Mouse (Mus musculus) CH12.LX (cell line): Measurements from ENCODE around the gene Cwc25. TPM values are rescaled to one million over a fixed set of nuclear protein-coding genes. Genes with fewer than 3 reads are reported as not detected.

Experiments used
- DNase-seq: peaks from one replicate; pipeline ENCODE4 v3.0.0-alpha.2; 2013; ENCODE audit errors: extremely low read depth
- H3K27ac ChIP-seq: 2 replicates; pipeline ENCODE4 v1.5.1; 2012; ENCODE audit warnings: low read depth, mild to moderate bottlenecking, control low read depth, moderate library complexity; ENCODE audit not compliant: insufficient read depth
- H3K27me3 ChIP-seq: replicated peaks from 2 replicates; pipeline ENCODE3; 2012; ENCODE audit warnings: inconsistent platforms
- H3K36me3 ChIP-seq, 2 experiments: replicated peaks in 1 of 2; 2 replicates each; pipeline versions ENCODE3 to v1.6.1; 2012; ENCODE audit warnings: inconsistent platforms in 1 of 2, low read length in 1 of 2, mild to moderate bottlenecking in 1 of 2, mixed read lengths in 1 of 2, moderate library complexity in 1 of 2; ENCODE audit not compliant: control insufficient read depth in 1 of 2, insufficient read depth in 1 of 2
- H3K4me1 ChIP-seq, 2 experiments: 2 replicates each; pipeline ENCODE4 v1.6.1; 2012; ENCODE audit warnings: inconsistent platforms in 1 of 2, moderate library complexity in 1 of 2; ENCODE audit not compliant: insufficient read depth in 2 of 2, control insufficient read depth in 1 of 2
- H3K4me2 ChIP-seq: 2 replicates; pipeline ENCODE4 v1.6.1; 2012; ENCODE audit warnings: low read depth, mild to moderate bottlenecking, control low read depth; ENCODE audit not compliant: poor library complexity, insufficient read depth, severe bottlenecking
- H3K4me3 ChIP-seq, 3 experiments: fragments of 150-350 bp in 1 of 3; sonication (generic) in 1 of 3; replicated peaks in 1 of 3; 2 replicates each; pipeline versions ENCODE3 to v1.5.1; 2011 to 2012; ENCODE audit warnings: low read depth in 2 of 3, low read length in 2 of 3, mild to moderate bottlenecking in 2 of 3, moderate library complexity in 2 of 3, control low read depth in 1 of 3, improper control_type of control experiment in 1 of 3, inconsistent platforms in 1 of 3, mixed read lengths in 1 of 3; ENCODE audit not compliant: poor library complexity in 1 of 3
- H3K79me2 ChIP-seq: replicated peaks from 2 replicates; pipeline ENCODE4 v1.6.1; 2012; ENCODE audit warnings: mild to moderate bottlenecking, moderate library complexity; ENCODE audit not compliant: control insufficient read depth, poor library complexity, insufficient read depth, severe bottlenecking; ENCODE audit errors: extremely low read depth
- H3K9ac ChIP-seq: 2 replicates; pipeline ENCODE4 v1.6.1; 2012; ENCODE audit warnings: low read depth, mild to moderate bottlenecking, control low read depth, moderate library complexity; ENCODE audit not compliant: insufficient read depth
- H3K9me3 ChIP-seq: replicated peaks from 2 replicates; pipeline ENCODE3; 2012; ENCODE audit warnings: low read length, inconsistent platforms, mixed read lengths
- BHLHE40 ChIP-seq: IDR thresholded peaks from 2 replicates; pipeline ENCODE4 v1.6.1; 2011; ENCODE audit warnings: mild to moderate bottlenecking, low read depth, low read length, improper control_type of control experiment
- CHD1 ChIP-seq: IDR thresholded peaks from 2 replicates; pipeline ENCODE4 v1.6.1; 2012; ENCODE audit warnings: low read depth, low read length, improper control_type of control experiment, inconsistent platforms
- CHD2 ChIP-seq: IDR thresholded peaks from 2 replicates; pipeline ENCODE4 v1.6.1; 2011; ENCODE audit warnings: low read length, improper control_type of control experiment
- E2F4 ChIP-seq: IDR thresholded peaks from 2 replicates; pipeline ENCODE4 v1.6.1; 2011; ENCODE audit warnings: low read depth, low read length, improper control_type of control experiment; ENCODE audit not compliant: insufficient replicate concordance
- ELF1 ChIP-seq: IDR thresholded peaks from 2 replicates; pipeline ENCODE4 v1.6.1; 2014; ENCODE audit warnings: low read depth, mild to moderate bottlenecking, inconsistent platforms, low read length, improper control_type of control experiment
- EP300 ChIP-seq: IDR thresholded peaks from 2 replicates; pipeline ENCODE4 v1.6.1; 2011; ENCODE audit warnings: low read length, improper control_type of control experiment
- ETS1 ChIP-seq: conservative IDR thresholded peaks from 2 replicates; pipeline ENCODE4 v1.6.1; 2012; ENCODE audit warnings: low read depth, mild to moderate bottlenecking, inconsistent platforms, low read length, improper control_type of control experiment, moderate library complexity
- GABPA ChIP-seq: IDR thresholded peaks from 2 replicates; pipeline ENCODE4 v1.6.1; 2012; ENCODE audit warnings: low read depth, low read length, improper control_type of control experiment, inconsistent platforms; ENCODE audit not compliant: insufficient replicate concordance
- HCFC1 ChIP-seq: IDR thresholded peaks from 2 replicates; pipeline ENCODE4 v1.6.1; 2012; ENCODE audit warnings: low read depth, mild to moderate bottlenecking, inconsistent platforms, low read length, improper control_type of control experiment
- JUND ChIP-seq: conservative IDR thresholded peaks from 2 replicates; pipeline ENCODE4 v1.6.1; 2011; ENCODE audit warnings: low read depth, low read length, improper control_type of control experiment
- KAT2A ChIP-seq: IDR thresholded peaks from 2 replicates; pipeline ENCODE4 v1.6.1; 2012; ENCODE audit warnings: low read length, improper control_type of control experiment, inconsistent platforms; ENCODE audit not compliant: insufficient replicate concordance
- MAX ChIP-seq: IDR thresholded peaks from 2 replicates; pipeline ENCODE4 v1.6.1; 2011; ENCODE audit warnings: low read length, improper control_type of control experiment
- MAZ ChIP-seq: IDR thresholded peaks from 2 replicates; pipeline ENCODE4 v1.6.1; 2012; ENCODE audit warnings: low read depth, mild to moderate bottlenecking, inconsistent platforms, low read length, improper control_type of control experiment, moderate library complexity
- MEF2A ChIP-seq: IDR thresholded peaks from 2 replicates; pipeline ENCODE4 v1.6.1; 2014; ENCODE audit warnings: low read depth, mild to moderate bottlenecking, inconsistent platforms, low read length, improper control_type of control experiment, borderline replicate concordance
- MYC ChIP-seq: IDR thresholded peaks from 2 replicates; pipeline ENCODE4 v1.6.1; 2011; ENCODE audit warnings: low read depth, mild to moderate bottlenecking, improper control_type of control experiment, low read length
- NELFE ChIP-seq: IDR thresholded peaks from 2 replicates; pipeline ENCODE4 v1.6.1; 2011; ENCODE audit warnings: low read depth, low read length, improper control_type of control experiment
- NRF1 ChIP-seq: IDR thresholded peaks from 2 replicates; pipeline ENCODE4 v1.6.1; 2014; ENCODE audit warnings: low read depth, mild to moderate bottlenecking, inconsistent platforms, low read length, improper control_type of control experiment, moderate library complexity
- PAX5 ChIP-seq: IDR thresholded peaks from 2 replicates; pipeline ENCODE4 v1.6.1; 2012; ENCODE audit warnings: low read length, inconsistent platforms, mixed read lengths
- POLR2A ChIP-seq: IDR thresholded peaks from 2 replicates; pipeline ENCODE4 v1.6.1; 2011; ENCODE audit warnings: low read depth, mild to moderate bottlenecking, improper control_type of control experiment, low read length
- RAD21 ChIP-seq: IDR thresholded peaks from 2 replicates; pipeline ENCODE4 v1.6.1; 2011; ENCODE audit warnings: low read depth, mild to moderate bottlenecking, low read length, improper control_type of control experiment, moderate library complexity
- SIN3A ChIP-seq: IDR thresholded peaks from 2 replicates; pipeline ENCODE4 v1.6.1; 2012; ENCODE audit warnings: low read length, improper control_type of control experiment, inconsistent platforms
- SMC3 ChIP-seq: IDR thresholded peaks from 2 replicates; pipeline ENCODE4 v1.6.1; 2011; ENCODE audit warnings: low read depth, low read length, improper control_type of control experiment
- TBP ChIP-seq: conservative IDR thresholded peaks from 2 replicates; pipeline ENCODE4 v1.6.1; 2011; ENCODE audit warnings: low read depth, low read length, improper control_type of control experiment
- USF2 ChIP-seq: conservative IDR thresholded peaks from 2 replicates; pipeline ENCODE4 v1.6.1; 2011; ENCODE audit warnings: low read depth, low read length, improper control_type of control experiment
- ZC3H11A ChIP-seq: IDR thresholded peaks from 2 replicates; pipeline ENCODE4 v1.6.1; 2012; ENCODE audit warnings: low read depth, mild to moderate bottlenecking, inconsistent platforms, low read length, improper control_type of control experiment
- ZKSCAN1 ChIP-seq: IDR thresholded peaks from 2 replicates; pipeline ENCODE4 v1.6.1; 2012; ENCODE audit warnings: low read depth, inconsistent platforms, low read length, improper control_type of control experiment, borderline replicate concordance
- ZNF384 ChIP-seq: IDR thresholded peaks from 2 replicates; pipeline ENCODE4 v1.6.1; 2012; ENCODE audit warnings: low read depth, low read length, improper control_type of control experiment, inconsistent platforms
- dilution Hi-C: fragments of 300-500 bp; cut with MboI; formaldehyde crosslinking; loops from 2 replicates; pipeline ENCODE4 v1.14.3; 2020; ENCODE audit warnings: low sequenced_read_pairs; ENCODE audit not compliant: extremely low pct_unique_long_range_greater_than_20kb, extremely low pct_ligation_motif_present
- in situ Hi-C: fragments of 300-500 bp; cut with MboI; formaldehyde crosslinking; loops from 3 replicates; pipeline ENCODE4 v1.14.3; 2019; ENCODE audit warnings: low sequenced_read_pairs, low pct_ligation_motif_present, low pct_unique_long_range_greater_than_20kb, mixed read lengths
- polyA plus RNA-seq: library from polyadenylated mRNA; unstranded; fragments of >175 nt; gene quantifications from 2 replicates; pipeline ENCODE4 v1.2.1, GENCODE M21; 2012; ENCODE audit warnings: low read depth; ENCODE audit not compliant: insufficient read length
- total RNA-seq, 2 experiments: library from RNA; depleted of rRNA; stranded (reverse); fragments of 300-350 nt in 1 of 2; fragments of >200 nt in 1 of 2; gene quantifications; 2 replicates each; pipeline ENCODE4 v1.2.3; 2012 to 2014

The Cwc25 gene
- total and polyA plus RNA-seq, 3 experiments = 16.7 to 21.5 (median 19.6) TPM

DNA sequence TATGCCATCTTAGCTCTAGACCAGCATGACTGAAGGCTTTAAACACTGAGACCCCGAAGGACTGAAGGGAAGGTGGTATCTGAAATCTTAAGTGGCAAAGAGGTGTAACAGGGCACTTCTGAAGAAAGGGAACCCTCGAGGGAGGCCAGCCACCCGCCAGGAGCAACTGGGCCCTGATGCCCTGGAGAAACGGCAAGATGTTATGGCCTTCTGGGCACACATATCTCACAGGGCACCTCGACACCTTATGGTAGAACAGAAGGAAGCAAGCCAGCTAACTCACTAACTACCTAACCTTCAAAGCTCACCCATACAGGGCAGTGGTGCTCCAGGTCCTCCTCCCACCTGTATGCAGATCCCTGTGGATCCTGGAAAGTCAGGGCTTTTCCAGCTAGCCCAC lies 24.2 kb downstream of the Cwc25 start:
- no peaks in the 10 kb centered on the region for H3K27me3 ChIP-seq
- no peak overlapping the region for H3K9ac ChIP-seq
- DNase-seq = no peak
- no peak overlapping the region for H3K4me3 ChIP-seq
- peaks cover 8 to 44% of the 10 kb centered on the region in 2 experiments for H3K36me3 ChIP-seq
- TF ChIP-seq E2F4 (no peak), HCFC1 (no peak), KAT2A (no peak), MEF2A (no peak), PAX5 (no peak), CHD1 (no peak), ZKSCAN1 (no peak), EP300 (no peak), NRF1 (no peak), RAD21 (no peak), JUND (no peak), NELFE (no peak), SIN3A (no peak)
- no peak overlapping the region for H3K4me2 ChIP-seq
- H3K4me1 ChIP-seq = peaks cover 6 to 31% of the 10 kb centered on the region in 2 experiments
- in situ Hi-C loops = no loop called here
- peaks cover 36% of the 10 kb centered on the region for H3K79me2 ChIP-seq
- dilution Hi-C loops = no loop called here
- H3K9me3 ChIP-seq = peaks cover 2% of the 10 kb centered on the region
- H3K27ac ChIP-seq = no peak overlapping the region

GRCm38 (mm10) chr11:97740190-97740589 lies 26.2 kb downstream of the Cwc25 start:
- in situ Hi-C loops = no loop called here
- DNase-seq = no peak
- peaks cover 2% of the 10 kb centered on the region for H3K9me3 ChIP-seq
- peaks cover 6 to 28% of the 10 kb centered on the region in 2 experiments for H3K4me1 ChIP-seq
- H3K36me3 ChIP-seq = peaks cover 0 to 42% of the 10 kb centered on the region in 2 experiments
- H3K27ac ChIP-seq = no peak overlapping the region
- TF ChIP-seq ETS1 (no peak), MAZ (no peak), NELFE (no peak), BHLHE40 (no peak), POLR2A (no peak), TBP (no peak), GABPA (no peak), PAX5 (no peak), ZNF384 (no peak), KAT2A (no peak), ZC3H11A (no peak), MAX (no peak), ELF1 (no peak), SMC3 (no peak), HCFC1 (no peak), CHD2 (no peak), MEF2A (no peak), USF2 (no peak), MYC (no peak)
- dilution Hi-C loops = no loop called here
- H3K4me2 ChIP-seq = no peak overlapping the region
- no peaks in the 10 kb centered on the region for H3K27me3 ChIP-seq
- peaks cover 36% of the 10 kb centered on the region for H3K79me2 ChIP-seq
- H3K4me3 ChIP-seq = no peak overlapping the region
- H3K9ac ChIP-seq = no peak overlapping the region
